Mouse (Mus musculus): ENCODE data around the gene Lmo7.

- TF ChIP-seq CTCF (IDR thresholded peaks at IDR 0.05; ENCODE audit: extremely low read depth, insufficient read length, insufficient replicate concordance, low read depth, low read length) = no peak
- TF ChIP-seq POLR2A (IDR thresholded peaks at IDR 0.05; ENCODE audit: low read depth, low read length) = no peak
Observed at GRCm38 (mm10) chr14:101931448-101931750, 201.6 kb downstream of the Lmo7 start.
